Mouse (Mus musculus): ENCODE data around the gene Myt1l. TPM values are rescaled to one million over a fixed set of nuclear protein-coding genes. Genes with fewer than 3 reads are reported as not detected.

Myt1l gene
- polyA plus RNA-seq, 1 experiment from 2014 or later = 9.3 TPM

DNA sequence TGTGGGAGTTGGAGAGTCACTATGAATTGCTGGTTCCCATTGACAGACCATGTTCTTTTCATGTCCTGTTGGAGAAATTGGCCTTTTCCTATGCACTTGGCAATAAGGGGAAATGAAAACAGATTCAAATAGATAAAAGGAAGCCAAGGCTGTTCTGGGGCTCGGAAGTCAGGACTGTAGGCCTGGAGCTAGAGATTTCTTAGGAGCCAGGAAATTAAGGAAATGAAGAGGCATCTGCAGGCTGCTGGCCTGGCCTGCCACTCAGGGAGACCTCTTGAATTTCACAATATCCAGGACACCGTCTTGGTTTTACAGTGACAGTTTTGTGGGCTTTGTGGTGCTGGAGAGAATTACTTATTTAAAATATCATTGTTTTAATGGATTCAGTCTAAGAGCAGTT, 414.3 kb downstream of the Myt1l start:
- Histone ChIP-seq H3K27me3 (no peaks in the 10 kb centered on the region), H3K4me1 (peaks cover 32% of the 10 kb centered on the region)
- WGBS = 72% methylated on average over 2 of the region's 2 CpGs

DNA sequence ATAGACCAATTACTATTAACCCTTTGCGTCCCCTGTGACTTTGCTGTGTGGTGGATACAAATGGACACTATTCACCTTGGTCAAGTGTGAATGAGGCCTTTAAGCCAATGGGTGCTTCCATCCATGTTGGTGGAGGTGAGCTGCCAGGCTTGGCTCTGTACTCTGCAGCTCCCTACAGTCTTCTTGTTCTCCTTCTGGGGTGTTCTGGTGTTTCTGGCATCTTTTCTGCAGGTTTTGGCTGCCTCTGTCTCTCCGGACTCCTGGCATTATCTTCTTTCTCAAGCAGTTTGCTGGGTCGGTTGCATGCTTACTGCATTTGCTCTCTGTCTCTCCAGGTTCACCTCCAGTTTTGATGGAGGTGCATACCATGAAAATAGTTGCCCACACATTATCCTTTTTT, 416.5 kb downstream of the Myt1l start:
- no peak for ATAC-seq (ENCODE audit: insufficient number of reproducible peaks, low FRiP score, low TSS enrichment, low read depth)
- Histone ChIP-seq H3K4me2 (replicated peaks) (no peak overlapping the region), H3K27me3 (no peaks in the 10 kb centered on the region), H3K9me3 (replicated peaks) (no peaks in the 10 kb centered on the region), H3K27ac (replicated peaks) (no peak overlapping the region), H3K36me3 (no peaks in the 10 kb centered on the region), H3K4me1 (peaks cover 25% of the 10 kb centered on the region), H3K9ac (no peak overlapping the region), H3K4me3 (replicated peaks) (no peak overlapping the region)
- 77% methylated on average over 3 of the region's 3 CpGs for WGBS

More for the DNA sequence above, 414.3 kb downstream of the Myt1l start:
- Histone ChIP-seq H3K4me3 (replicated peaks) (no peak overlapping the region), H3K36me3 (no peaks in the 10 kb centered on the region), H3K4me2 (replicated peaks) (no peak overlapping the region), H3K27ac (replicated peaks) (no peak overlapping the region), H3K9me3 (replicated peaks) (no peaks in the 10 kb centered on the region), H3K9ac (no peak overlapping the region)
- ATAC-seq (ENCODE audit: insufficient number of reproducible peaks, low FRiP score, low TSS enrichment, low read depth) = no peak

DNA sequence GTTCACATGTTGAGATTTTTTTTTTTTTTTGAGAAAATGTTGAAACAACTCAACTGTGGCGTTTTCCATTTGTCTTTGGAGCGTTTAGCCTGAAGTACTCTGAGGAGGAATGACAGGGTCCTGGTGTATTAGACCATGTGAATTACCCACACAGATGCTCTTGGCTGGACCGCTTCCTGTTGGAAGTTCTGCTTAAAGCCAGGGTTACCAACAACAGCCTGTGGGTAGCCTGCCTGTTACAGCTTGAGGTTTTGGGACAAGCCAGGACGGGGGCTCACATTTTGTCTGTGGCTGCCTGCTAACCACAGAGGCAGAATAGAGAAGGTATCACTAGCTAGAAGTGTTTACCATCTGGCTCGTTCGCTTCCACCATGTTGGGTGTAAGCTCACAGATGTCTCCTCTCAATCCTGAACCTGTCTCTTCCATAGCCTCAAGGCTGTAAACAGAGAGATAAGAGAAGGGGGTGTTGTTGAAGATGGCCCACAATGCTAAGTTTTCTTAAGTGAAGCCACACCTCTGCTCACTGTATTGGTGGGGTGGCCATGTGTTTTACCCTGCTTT, 417.1 kb downstream of the Myt1l start:
- H3K4me2 ChIP-seq (replicated peaks) = no peak overlapping the region
- H3K4me3 ChIP-seq (replicated peaks) = no peak overlapping the region
- H3K27me3 ChIP-seq = no peaks in the 10 kb centered on the region
- H3K9ac ChIP-seq = no peak overlapping the region
- no peak; the same call in 1 of the 2 replicates for ATAC-seq (ENCODE audit: insufficient number of reproducible peaks, low FRiP score, low TSS enrichment, low read depth)
- H3K4me1 ChIP-seq = peaks cover 23% of the 10 kb centered on the region
- H3K9me3 ChIP-seq (replicated peaks) = no peaks in the 10 kb centered on the region
- H3K27ac ChIP-seq (replicated peaks) = no peak overlapping the region
- H3K36me3 ChIP-seq = no peaks in the 10 kb centered on the region
- WGBS = 45% methylated on average over 6 of the region's 6 CpGs

GRCm38 (mm10) chr12:29951043-29951442, 422.9 kb downstream of the Myt1l start:
- no peaks in the 10 kb centered on the region for H3K36me3 ChIP-seq
- H3K9me3 ChIP-seq (replicated peaks) = no peaks in the 10 kb centered on the region
- WGBS = 50% methylated on average over 6 of the region's 6 CpGs
- H3K4me3 ChIP-seq (replicated peaks) = no peak overlapping the region
- no peak overlapping the region for H3K4me2 ChIP-seq (replicated peaks)
- peaks cover 48% of the 10 kb centered on the region for H3K4me1 ChIP-seq
- ATAC-seq (ENCODE audit: insufficient number of reproducible peaks, low FRiP score, low TSS enrichment, low read depth) = no peak
- peak overlapping the region; percentile 70 for H3K27ac ChIP-seq (replicated peaks)
- no peaks in the 10 kb centered on the region for H3K27me3 ChIP-seq
- H3K9ac ChIP-seq = no peak overlapping the region

DNA sequence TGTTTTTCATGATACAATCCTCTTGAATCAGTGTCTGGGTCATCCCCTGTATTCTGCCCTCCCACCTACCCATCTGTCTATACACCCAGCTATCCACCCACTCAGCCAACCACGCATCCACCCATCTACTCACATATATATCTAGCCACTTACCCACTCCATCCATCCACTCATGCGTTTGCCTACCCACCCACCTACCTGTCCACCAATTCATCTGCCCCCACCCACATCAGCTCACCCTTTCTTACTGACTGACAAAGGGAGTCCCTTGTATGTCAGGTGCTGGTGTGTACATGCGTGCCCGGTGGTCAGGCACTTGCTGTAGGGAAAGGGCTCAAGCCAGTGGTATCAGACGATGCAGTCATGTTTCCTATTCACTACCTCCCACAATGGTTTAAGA, 423.3 kb downstream of the Myt1l start:
- peaks cover 49% of the 10 kb centered on the region for H3K4me1 ChIP-seq
- 87% methylated on average over 5 of the region's 5 CpGs for WGBS
- H3K27ac ChIP-seq (replicated peaks) = no peak overlapping the region

GRCm38 (mm10) chr12:29952102-29952501, 423.9 kb downstream of the Myt1l start:
- no peak for ATAC-seq (ENCODE audit: insufficient number of reproducible peaks, low FRiP score, low TSS enrichment, low read depth)
- 71% methylated on average over 6 of the region's 6 CpGs for WGBS
- H3K27me3 ChIP-seq = no peaks in the 10 kb centered on the region
- H3K4me3 ChIP-seq (replicated peaks) = no peak overlapping the region
- no peak overlapping the region for H3K9ac ChIP-seq
- no peaks in the 10 kb centered on the region for H3K36me3 ChIP-seq
- no peak overlapping the region for H3K27ac ChIP-seq (replicated peaks)
- no peaks in the 10 kb centered on the region for H3K9me3 ChIP-seq (replicated peaks)
- H3K4me1 ChIP-seq = peaks cover 54% of the 10 kb centered on the region
- no peak overlapping the region for H3K4me2 ChIP-seq (replicated peaks)

More for the DNA sequence above, 423.3 kb downstream of the Myt1l start:
- Histone ChIP-seq H3K4me2 (replicated peaks) (no peak overlapping the region), H3K36me3 (no peaks in the 10 kb centered on the region), H3K27me3 (no peaks in the 10 kb centered on the region), H3K9ac (no peak overlapping the region), H3K4me3 (replicated peaks) (no peak overlapping the region), H3K9me3 (replicated peaks) (no peaks in the 10 kb centered on the region)
- no peak for ATAC-seq (ENCODE audit: insufficient number of reproducible peaks, low FRiP score, low TSS enrichment, low read depth)

DNA sequence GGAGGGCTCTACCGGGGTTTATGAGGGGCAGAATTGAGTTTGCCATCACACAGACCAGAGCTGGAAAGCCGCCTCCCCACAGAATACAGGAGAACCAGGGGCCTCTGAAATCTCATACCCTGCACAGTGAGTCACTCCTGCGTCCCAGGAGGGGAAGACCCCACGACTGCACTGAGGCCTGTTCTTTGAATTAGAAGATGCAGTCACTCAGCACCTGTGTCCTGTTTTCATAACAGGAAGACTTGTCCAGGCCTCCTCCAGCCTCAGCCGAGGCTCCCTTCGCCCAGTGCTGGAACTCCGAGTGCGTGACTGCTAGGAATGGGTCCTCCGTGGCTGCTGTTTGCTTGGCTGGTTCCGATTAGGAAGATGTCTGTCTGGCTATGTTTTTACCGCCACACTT, 425.8 kb downstream of the Myt1l start:
- WGBS = 25% methylated on average over 11 of the region's 11 CpGs
- Histone ChIP-seq H3K4me1 (peaks cover 55% of the 10 kb centered on the region), H3K27ac (replicated peaks) (peak overlapping the region; percentile 68), H3K9ac (no peak overlapping the region), H3K4me2 (replicated peaks) (no peak overlapping the region), H3K9me3 (replicated peaks) (no peaks in the 10 kb centered on the region), H3K4me3 (replicated peaks) (no peak overlapping the region), H3K27me3 (no peaks in the 10 kb centered on the region), H3K36me3 (no peaks in the 10 kb centered on the region)
- 0 out of 2 replicates have a peak, but pooled peaks have one; percentile 26 for ATAC-seq (ENCODE audit: insufficient number of reproducible peaks, low FRiP score, low TSS enrichment, low read depth)

GRCm38 (mm10) chr12:29954464-29954863, 426.3 kb downstream of the Myt1l start:
- no peak overlapping the region for H3K4me3 ChIP-seq (replicated peaks)
- no peak for ATAC-seq (ENCODE audit: insufficient number of reproducible peaks, low FRiP score, low TSS enrichment, low read depth)
- H3K27me3 ChIP-seq = no peaks in the 10 kb centered on the region
- no peak overlapping the region for H3K4me2 ChIP-seq (replicated peaks)
- H3K4me1 ChIP-seq = peaks cover 55% of the 10 kb centered on the region
- H3K36me3 ChIP-seq = no peaks in the 10 kb centered on the region
- no peaks in the 10 kb centered on the region for H3K9me3 ChIP-seq (replicated peaks)
- 51% methylated on average over 3 of the region's 3 CpGs for WGBS
- H3K27ac ChIP-seq (replicated peaks) = peak overlapping the region; percentile 68
- no peak overlapping the region for H3K9ac ChIP-seq

DNA sequence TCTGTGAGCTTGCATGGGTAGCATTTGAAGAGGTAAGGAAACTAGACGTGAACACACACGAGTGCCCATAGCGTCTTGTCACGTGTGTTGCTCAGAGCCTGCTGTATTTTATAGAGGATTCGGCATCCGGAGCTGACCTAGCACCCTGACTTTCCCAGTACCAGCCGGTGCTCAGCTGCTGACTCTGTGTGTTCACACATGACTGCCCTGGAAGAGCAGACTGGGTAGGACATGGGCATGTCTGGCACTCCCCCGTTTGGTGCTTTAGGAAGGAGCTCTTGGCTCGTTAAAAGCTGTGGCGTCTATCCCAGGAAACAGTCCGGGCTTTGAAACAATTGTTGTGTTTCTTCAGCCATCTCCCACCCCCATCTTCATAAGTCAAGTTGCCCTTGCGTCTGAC, 428.8 kb downstream of the Myt1l start:
- no peak overlapping the region for H3K4me3 ChIP-seq (replicated peaks)
- no peak overlapping the region for H3K4me2 ChIP-seq (replicated peaks)
- ATAC-seq (ENCODE audit: insufficient number of reproducible peaks, low FRiP score, low TSS enrichment, low read depth) = no peak
- H3K27me3 ChIP-seq = no peaks in the 10 kb centered on the region
- H3K9ac ChIP-seq = no peak overlapping the region
- no peaks in the 10 kb centered on the region for H3K9me3 ChIP-seq (replicated peaks)
- no peak overlapping the region for H3K27ac ChIP-seq (replicated peaks)
- WGBS = 83% methylated on average over 12 of the region's 12 CpGs
- no peaks in the 10 kb centered on the region for H3K36me3 ChIP-seq
- peaks cover 53% of the 10 kb centered on the region for H3K4me1 ChIP-seq

DNA sequence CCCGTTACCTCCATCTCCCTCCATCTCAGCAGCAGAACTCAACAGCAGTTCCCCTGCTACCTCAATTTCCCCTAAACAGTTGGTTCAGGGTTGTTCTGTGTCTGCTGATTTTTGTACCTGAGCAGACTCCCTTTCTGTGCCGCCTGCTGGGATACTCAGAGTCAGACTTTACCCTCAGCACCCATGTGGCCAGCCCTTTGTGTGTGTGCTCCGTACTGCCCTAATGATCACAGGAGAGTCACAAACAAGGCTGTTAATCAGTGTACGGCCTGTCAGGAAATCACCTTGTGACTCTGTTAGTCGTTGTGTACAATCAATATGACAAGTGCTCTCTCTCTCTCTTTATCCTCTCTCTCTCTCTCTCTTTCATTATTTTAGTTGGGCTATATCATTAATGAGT, 430.5 kb downstream of the Myt1l start:
- Histone ChIP-seq H3K9ac (no peak overlapping the region), H3K4me3 (replicated peaks) (no peak overlapping the region), H3K36me3 (no peaks in the 10 kb centered on the region), H3K4me1 (peaks cover 41% of the 10 kb centered on the region), H3K4me2 (replicated peaks) (no peak overlapping the region), H3K27ac (replicated peaks) (no peak overlapping the region), H3K9me3 (replicated peaks) (no peaks in the 10 kb centered on the region), H3K27me3 (no peaks in the 10 kb centered on the region)
- 86% methylated on average over 5 of the region's 5 CpGs for WGBS
- no peak for ATAC-seq (ENCODE audit: insufficient number of reproducible peaks, low FRiP score, low TSS enrichment, low read depth)

- Histone ChIP-seq H3K27me3 (no peaks in the 10 kb centered on the region), H3K4me3 (replicated peaks) (no peak overlapping the region), H3K9me3 (replicated peaks) (no peaks in the 10 kb centered on the region), H3K9ac (no peak overlapping the region), H3K27ac (replicated peaks) (no peak overlapping the region), H3K4me2 (replicated peaks) (no peak overlapping the region), H3K4me1 (peaks cover 38% of the 10 kb centered on the region), H3K36me3 (0 out of 2 replicates have a peak, but pooled peaks cover 4% of the 10 kb centered on the region)
- WGBS = 83% methylated on average over 1 of the region's 1 CpGs
- no peak for ATAC-seq (ENCODE audit: insufficient number of reproducible peaks, low FRiP score, low TSS enrichment, low read depth)
Observed at GRCm38 (mm10) chr12:29961041-29961440, 432.9 kb downstream of the Myt1l start.

- H3K4me3 ChIP-seq (replicated peaks) = no peak overlapping the region
- no peak for ATAC-seq (ENCODE audit: insufficient number of reproducible peaks, low FRiP score, low TSS enrichment, low read depth)
- WGBS = 75% methylated on average over 6 of the region's 6 CpGs
- H3K27me3 ChIP-seq = no peaks in the 10 kb centered on the region
- peaks cover 33% of the 10 kb centered on the region for H3K4me1 ChIP-seq
- H3K4me2 ChIP-seq (replicated peaks) = no peak overlapping the region
- H3K9me3 ChIP-seq (replicated peaks) = no peaks in the 10 kb centered on the region
- H3K36me3 ChIP-seq = 0 out of 2 replicates have a peak, but pooled peaks cover 4% of the 10 kb centered on the region
- H3K27ac ChIP-seq (replicated peaks) = no peak overlapping the region
- no peak overlapping the region for H3K9ac ChIP-seq
Observed at GRCm38 (mm10) chr12:29965016-29965415, 436.8 kb downstream of the Myt1l start.

All from embryonic facial prominence, embryonic 15.5 days (tissue).